Mouse (Mus musculus) megakaryocyte, embryonic 14.5 days (primary cell): ENCODE measurements around the gene Adgrl1.

Experiments
- FLI1 ChIP-seq: IDR thresholded peaks from 2 replicates; pipeline ENCODE4 v1.6.1; 2012; ENCODE audit warnings: low read length, inconsistent platforms, mixed read lengths
- GATA1 ChIP-seq: IDR thresholded peaks from 3 replicates; pipeline ENCODE4 v1.6.1; 2012; ENCODE audit warnings: mixed read lengths, low read length, inconsistent platforms, borderline replicate concordance

GRCm38 (mm10) chr8:83892061-83892460 is 7.8 kb upstream of the Adgrl1 start:
- TF ChIP-seq GATA1 (no peak), FLI1 (no peak)
